Mouse (Mus musculus) kidney, adult 9 months (tissue): ENCODE results near the gene Stra6.

ENCODE experiments used
- DNase-seq: peaks from one replicate; pipeline ENCODE4 v3.0.0; 2022

Gene Stra6

DNA sequence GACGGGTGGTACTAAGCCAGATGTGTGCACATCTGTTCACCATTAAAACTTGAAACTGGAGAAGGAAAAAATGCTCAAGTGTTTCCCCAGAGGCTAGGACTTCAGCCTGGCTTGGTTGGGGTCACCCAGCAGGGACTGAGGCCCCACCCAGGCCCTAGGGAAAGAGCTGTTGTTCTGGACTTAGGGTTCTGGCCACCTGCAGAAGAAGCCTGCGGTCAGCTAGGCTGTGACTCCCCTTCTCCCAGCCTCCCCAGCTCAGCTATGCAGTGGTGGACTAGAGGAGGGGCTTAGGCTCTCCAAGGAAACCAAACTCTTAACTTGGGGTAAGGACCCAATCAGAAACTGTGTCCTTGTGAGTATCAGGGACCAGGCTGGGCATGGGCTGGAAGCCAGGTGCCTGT is 72.3 kb downstream of the Stra6 start:
- no peak for DNase-seq

- peak; percentile 38 for DNase-seq
Measured at GRCm38 (mm10) chr9:58139947-58140346, 76.4 kb downstream of the Stra6 start.

GRCm38 (mm10) chr9:58143419-58143818 is 79.8 kb downstream of the Stra6 start:
- DNase-seq, result no peak

GRCm38 (mm10) chr9:58144664-58145063 is 81.1 kb downstream of the Stra6 start:
- no peak for DNase-seq

- DNase-seq, result no peak
Measured at GRCm38 (mm10) chr9:58145417-58145816, 81.8 kb downstream of the Stra6 start.

- no peak for DNase-seq
Measured at GRCm38 (mm10) chr9:58148806-58149205, 85.2 kb downstream of the Stra6 start.

DNA sequence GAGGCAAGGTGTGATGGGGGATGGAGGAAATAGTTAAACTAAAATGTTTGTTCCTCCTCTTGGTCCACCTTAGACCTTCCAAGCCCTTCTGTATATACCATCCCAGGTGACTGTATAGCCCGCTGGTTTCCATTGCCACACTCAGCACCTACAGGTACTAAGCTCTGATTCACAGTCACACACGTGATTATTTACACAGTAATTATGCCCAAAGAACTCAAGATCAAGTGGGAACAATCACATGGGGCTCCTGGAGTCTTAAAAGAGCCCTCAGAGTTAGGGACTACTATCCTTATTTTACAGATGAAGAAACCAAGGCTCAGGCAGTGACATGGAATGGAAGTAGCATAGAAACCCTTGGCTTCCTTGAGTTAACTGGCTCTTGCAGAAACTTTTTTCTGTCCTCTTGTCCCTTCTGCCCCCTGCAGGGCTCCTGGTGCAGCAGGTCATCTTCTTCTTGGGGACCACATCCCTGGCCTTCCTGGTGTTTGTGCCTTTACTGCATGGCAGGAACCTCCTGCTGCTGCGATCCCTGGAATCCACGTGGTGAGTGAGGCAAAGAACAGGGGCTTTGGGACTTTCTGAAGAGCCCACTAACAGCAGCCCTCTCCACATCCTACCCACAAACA is 87.3 kb downstream of the Stra6 start:
- DNase-seq, result peak; percentile 15

GRCm38 (mm10) chr9:58153095-58153494 is 89.5 kb downstream of the Stra6 start:
- no peak for DNase-seq

- DNase-seq, result peak; percentile 32
Measured at GRCm38 (mm10) chr9:58155366-58155765, 91.8 kb downstream of the Stra6 start.

DNA sequence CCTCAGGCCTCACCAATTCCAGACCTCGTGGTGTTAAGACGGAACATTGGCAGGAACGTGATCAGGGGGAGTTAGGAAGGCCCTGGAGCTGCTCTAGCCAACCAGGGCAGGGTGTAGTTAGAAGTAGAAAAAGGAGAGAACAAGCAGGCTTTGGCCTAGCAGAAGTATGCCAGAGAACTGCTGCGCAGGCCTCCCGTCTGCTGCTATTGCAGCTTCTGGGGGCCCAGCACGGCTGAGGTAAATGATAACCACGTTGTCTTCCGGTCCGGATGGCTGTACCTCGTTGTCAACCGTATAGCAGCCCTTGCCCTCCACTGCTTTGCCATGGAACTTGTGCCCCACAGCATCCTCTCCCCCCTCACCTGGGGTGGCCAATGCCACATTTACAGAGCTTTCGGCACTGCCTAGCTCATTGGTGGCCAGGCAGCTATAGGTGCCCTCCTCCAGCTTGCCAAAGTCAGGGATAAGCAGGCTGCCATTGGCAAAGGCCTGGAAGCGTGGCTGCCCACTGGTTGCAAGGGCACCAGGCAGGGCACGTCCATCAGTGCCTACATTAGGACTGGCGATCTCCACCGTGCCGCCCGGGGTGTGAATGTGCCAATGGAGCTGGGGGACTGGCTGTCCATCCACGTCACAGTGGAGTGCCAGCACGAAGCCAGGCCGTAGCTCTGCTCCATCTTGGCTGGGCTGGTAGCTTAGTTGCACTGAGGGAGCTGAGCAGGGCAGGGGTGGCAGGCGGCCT is 93.4 kb downstream of the Stra6 start:
- DNase-seq, result no peak

- DNase-seq, result no peak
Measured at GRCm38 (mm10) chr9:58157838-58158237, 94.2 kb downstream of the Stra6 start.

- peak; percentile 13 for DNase-seq
Measured at GRCm38 (mm10) chr9:58158541-58159311, 95.1 kb downstream of the Stra6 start.

DNA sequence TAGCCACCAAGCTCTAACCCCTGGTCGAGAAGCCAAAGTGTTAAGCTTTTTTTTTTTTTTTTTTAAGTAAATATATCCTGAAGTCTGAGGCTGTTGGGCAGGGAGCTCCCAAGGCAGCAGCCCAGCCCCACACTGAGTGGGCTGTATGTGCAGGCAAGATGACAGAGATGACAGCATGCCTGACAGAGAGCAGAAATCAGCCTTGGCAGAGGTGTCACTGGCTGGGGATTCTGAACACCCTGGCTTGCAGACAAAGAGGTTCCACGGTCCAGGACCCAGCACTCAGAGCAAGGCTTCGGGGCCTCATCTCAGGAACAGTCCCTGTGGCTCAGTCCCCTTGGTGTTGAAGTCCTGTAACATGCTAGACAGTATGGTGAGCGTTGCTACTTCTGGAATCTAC is 96.3 kb downstream of the Stra6 start:
- no peak for DNase-seq

GRCm38 (mm10) chr9:58160315-58160714 is 96.7 kb downstream of the Stra6 start:
- no peak for DNase-seq

- no peak for DNase-seq
Measured at GRCm38 (mm10) chr9:58162173-58162572, 98.6 kb downstream of the Stra6 start.

GRCm38 (mm10) chr9:58163146-58163545 is 99.6 kb downstream of the Stra6 start:
- no peak for DNase-seq

- DNase-seq, result no peak
Measured at GRCm38 (mm10) chr9:58165779-58166178, 102.2 kb downstream of the Stra6 start.

DNA sequence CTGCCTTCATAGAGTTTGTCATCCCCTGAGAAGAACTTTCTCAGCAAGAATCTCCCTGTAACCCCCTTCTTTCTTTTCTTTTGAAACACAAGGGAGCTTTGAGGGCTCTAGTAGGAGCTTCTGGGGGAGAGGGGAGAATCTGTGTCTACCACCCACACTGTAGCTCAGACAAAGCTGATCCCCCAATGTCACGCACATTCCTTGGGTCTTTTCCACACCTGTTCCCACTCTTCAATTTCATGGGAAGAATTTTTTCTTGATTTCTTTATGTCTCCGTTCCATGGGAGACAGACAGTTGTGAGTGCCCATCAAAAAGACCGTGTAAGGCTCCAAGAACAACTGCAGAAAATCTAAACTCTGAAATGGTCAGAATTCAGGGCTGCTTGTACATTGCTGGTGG is 105.3 kb downstream of the Stra6 start:
- DNase-seq, result no peak

DNA sequence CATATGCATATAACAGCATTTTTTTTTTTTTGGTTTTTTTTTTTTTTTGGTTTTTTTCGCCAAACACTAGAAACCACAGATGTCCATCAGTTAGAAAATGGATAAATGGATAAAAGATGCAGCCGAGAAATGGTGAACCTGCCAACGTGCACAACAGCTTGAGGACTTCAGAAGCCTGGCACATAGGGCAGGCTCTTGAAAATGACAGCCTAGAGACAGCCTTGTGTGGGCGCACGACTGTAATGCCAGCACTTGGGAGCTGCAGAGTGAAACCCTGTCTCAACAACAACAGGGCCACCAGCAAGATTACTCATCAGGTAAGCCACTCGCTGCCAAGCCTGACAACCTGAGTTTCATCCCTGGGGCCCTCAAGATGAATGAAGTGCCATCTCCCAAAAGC is 105.8 kb downstream of the Stra6 start:
- no peak for DNase-seq

GRCm38 (mm10) chr9:58172863-58173262 is 109.3 kb downstream of the Stra6 start:
- no peak for DNase-seq

DNA sequence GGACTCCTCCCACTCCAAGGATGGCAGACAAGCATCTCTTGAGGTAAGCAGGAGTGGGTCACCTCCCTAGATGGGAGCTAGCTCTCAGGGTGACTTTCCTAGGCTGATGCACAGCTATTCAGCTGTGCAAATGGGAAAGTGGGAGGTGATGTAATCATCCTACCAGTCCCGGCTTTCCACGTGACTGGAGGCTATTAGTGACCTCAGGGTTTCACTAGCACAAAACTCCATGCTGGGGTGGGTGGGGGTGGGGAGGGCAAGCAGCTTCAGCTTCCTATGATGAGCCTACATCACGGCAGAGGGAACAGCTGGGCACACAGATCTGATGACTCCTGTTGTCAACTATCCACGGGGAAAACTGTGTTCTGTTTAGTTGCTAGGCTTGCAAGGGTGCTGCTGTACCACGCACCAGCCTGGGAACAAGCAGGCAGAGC is 111.2 kb downstream of the Stra6 start:
- no peak for DNase-seq

DNA sequence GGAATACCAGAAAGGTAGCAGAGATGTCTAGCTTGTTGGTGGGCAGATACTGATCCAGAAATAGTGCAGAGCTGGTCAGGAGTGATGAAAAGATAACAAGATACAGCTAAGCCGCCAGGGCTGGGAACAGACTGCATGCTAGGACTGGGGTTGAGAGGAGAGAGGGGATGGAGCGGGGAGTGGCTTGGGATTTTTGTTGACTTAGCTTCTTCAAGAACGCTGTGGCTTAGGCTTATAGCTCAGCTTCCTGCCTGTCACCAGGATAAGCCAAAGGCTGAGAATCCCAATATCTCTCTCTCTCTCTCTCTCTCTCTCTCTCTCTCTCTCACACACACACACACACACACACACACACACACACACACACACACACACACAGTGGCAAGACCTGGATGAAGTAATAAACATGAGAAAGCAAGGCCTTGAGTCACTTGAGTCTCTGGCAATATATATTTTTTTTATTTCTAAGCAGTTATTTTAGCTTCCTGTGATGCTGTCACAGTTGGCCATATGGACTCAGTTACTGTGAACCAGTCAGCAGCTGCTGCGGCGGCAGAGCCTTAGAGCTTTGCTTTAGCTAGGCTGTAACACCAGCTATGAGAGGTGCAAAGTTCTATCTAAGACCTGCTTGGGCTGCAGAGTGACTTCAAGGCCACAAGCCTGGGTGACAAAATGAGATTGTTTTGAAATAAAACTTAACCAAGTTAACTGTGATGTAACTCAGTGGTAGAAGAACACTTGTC is 112.3 kb downstream of the Stra6 start:
- no peak for DNase-seq

GRCm38 (mm10) chr9:58177165-58177564 is 113.6 kb downstream of the Stra6 start:
- DNase-seq, result no peak
